Mouse (Mus musculus) left cerebral cortex, postnatal 10 days (tissue): Measurements from ENCODE around the gene Psmb1. TPM values are rescaled to one million over a fixed set of nuclear protein-coding genes. Genes with fewer than 3 reads are reported as not detected.

Experiments
- total RNA-seq, 2 experiments: library from RNA; stranded (reverse); gene quantifications; 2 replicates each; pipeline ENCODE4 v1.2.3; 2021

Psmb1 gene
- total RNA-seq, 2 experiments from 2014 or later: 133 to 148 TPM

Other genes starting within 250 kb of the Psmb1 start
- gene Dll1, start 122.9 kb downstream of the Psmb1 start, total RNA-seq: 10 to 100 TPM; 10.6 to 12.0 TPM
- gene Fam120b, start 103.5 kb downstream of the Psmb1 start, total RNA-seq: 10 to 100 TPM; 33.5 to 35.8 TPM
- gene Tbp, start 137 bp upstream of the Psmb1 start, total RNA-seq: 10 to 100 TPM; 25.6 to 30.0 TPM
- 10 to 100 TPM; 15.0 to 17.5 TPM for gene Pdcd2, start 27.6 kb upstream of the Psmb1 start, total RNA-seq
- 1 to 10 TPM; 1.2 to 2.2 TPM for gene Prdm9, start 64.6 kb upstream of the Psmb1 start, total RNA-seq
- 10 to 100 TPM; 18.8 to 23.3 TPM for gene Chd1, start 205.2 kb upstream of the Psmb1 start, total RNA-seq